Mouse (Mus musculus) testis, adult 2 months (tissue): ENCODE results near the gene Ccdc148.

Experiments used
- CTCF ChIP-seq: fragments of 200-500 bp; IDR thresholded peaks from 2 replicates; pipeline ENCODE4 v1.5.1; 2012; ENCODE audit warnings: low read depth, mild to moderate bottlenecking, inconsistent platforms, low read length, moderate library complexity; ENCODE audit not compliant: control insufficient read depth, insufficient read depth, insufficient replicate concordance
- POLR2A ChIP-seq: fragments of 200-500 bp; IDR thresholded peaks from 2 replicates; pipeline ENCODE4 v1.6.1; 2012; ENCODE audit warnings: low read depth, mild to moderate bottlenecking, inconsistent platforms, low read length, moderate library complexity; ENCODE audit not compliant: control insufficient read depth

GRCm38 (mm10) chr2:58912339-58912738, 248.1 kb downstream of the Ccdc148 start:
- TF ChIP-seq POLR2A (no peak), CTCF (no peak)
